Mouse (Mus musculus): Measurements from ENCODE around the gene Lrpprc. TPM values are rescaled to one million over a fixed set of nuclear protein-coding genes. Genes with fewer than 3 reads are reported as not detected.

Gene Lrpprc
- polyA plus RNA-seq, 1 experiment from 2014 or later = 52.3 TPM

DNA sequence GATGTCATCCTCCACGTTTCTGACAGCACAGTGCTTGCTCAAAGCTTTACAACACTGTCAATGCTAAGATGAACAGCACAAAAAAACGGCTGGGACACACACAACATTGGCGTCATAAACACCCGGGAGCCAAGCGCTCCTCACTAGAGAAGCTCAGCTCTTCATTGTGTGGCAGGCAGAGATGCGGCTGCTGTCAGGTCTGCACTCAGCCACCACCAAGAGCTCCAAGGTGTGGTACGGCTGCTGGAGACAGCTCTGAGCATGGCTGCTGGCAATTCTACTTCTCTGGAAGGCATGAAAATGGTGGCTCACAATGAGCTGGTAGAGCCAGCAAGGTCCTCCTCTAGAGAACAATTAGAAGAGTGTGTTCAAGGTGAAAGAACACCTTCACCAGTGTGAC is 81.8 kb downstream of the Lrpprc start:
- no peak overlapping the region for H3K4me3 ChIP-seq
- H3K4me1 ChIP-seq = peaks cover 9% of the 10 kb centered on the region
- no peak overlapping the region for H3K27ac ChIP-seq
- WGBS = 87% methylated on average over 7 of the region's 7 CpGs
- no peak overlapping the region for H3K9ac ChIP-seq
- H3K4me2 ChIP-seq (replicated peaks) = no peak overlapping the region
- peaks cover 20% of the 10 kb centered on the region for H3K36me3 ChIP-seq
- no peaks in the 10 kb centered on the region for H3K9me3 ChIP-seq (replicated peaks)
- no peak for ATAC-seq (ENCODE audit: low FRiP score)
- peaks cover 17% of the 10 kb centered on the region for H3K27me3 ChIP-seq

DNA sequence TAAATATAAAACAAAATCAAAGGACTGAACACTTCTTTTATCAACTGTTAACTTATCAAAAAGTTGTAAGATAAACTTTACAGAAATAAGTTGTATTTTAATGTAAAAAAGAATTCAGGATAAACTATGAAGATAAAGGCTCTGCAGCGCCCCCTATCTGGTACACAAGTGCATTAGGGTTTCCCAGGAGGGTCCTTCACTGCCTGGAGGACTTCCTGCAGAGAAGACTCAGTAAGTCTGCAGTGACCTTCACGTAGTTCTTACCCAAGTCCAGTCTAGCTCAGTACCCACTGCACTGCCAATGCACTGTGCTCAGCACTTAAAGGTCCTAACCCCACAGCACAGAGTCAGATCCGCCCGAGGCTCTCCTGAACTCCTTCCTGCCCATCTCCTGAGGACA is 83.2 kb downstream of the Lrpprc start:
- peaks cover 14% of the 10 kb centered on the region for H3K4me1 ChIP-seq
- no peaks in the 10 kb centered on the region for H3K9me3 ChIP-seq (replicated peaks)
- no peak for ATAC-seq (ENCODE audit: low FRiP score)
- no peak overlapping the region for H3K4me2 ChIP-seq (replicated peaks)
- 65% methylated on average over 4 of the region's 4 CpGs for WGBS
- no peak overlapping the region for H3K4me3 ChIP-seq
- no peak overlapping the region for H3K27ac ChIP-seq
- H3K9ac ChIP-seq = no peak overlapping the region
- H3K36me3 ChIP-seq = peaks cover 20% of the 10 kb centered on the region
- H3K27me3 ChIP-seq = peaks cover 17% of the 10 kb centered on the region

DNA sequence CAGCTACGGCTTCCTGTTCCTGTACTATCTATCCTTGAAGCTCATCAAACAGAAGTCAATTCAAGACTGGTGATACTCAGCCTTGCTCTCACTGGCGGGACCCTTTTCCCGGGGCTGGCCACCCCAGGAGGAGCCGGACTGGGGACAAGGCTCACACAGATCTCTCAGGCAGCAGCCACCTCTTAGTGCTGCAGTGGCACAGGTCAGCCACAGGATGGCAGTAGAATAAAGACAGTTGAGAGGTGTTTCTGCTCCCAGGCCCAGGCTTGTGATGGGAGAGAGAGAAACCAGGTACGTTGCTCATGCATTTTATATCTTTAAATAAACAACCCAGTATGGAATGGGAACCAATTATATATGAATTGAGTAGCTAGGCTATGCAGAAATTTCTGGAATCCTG is 91.9 kb downstream of the Lrpprc start:
- H3K36me3 ChIP-seq = no peaks in the 10 kb centered on the region
- H3K27me3 ChIP-seq = peaks cover 8% of the 10 kb centered on the region; the same call in 1 of the 2 replicates
- H3K4me2 ChIP-seq (replicated peaks) = no peak overlapping the region
- no peak overlapping the region for H3K4me3 ChIP-seq
- ATAC-seq (ENCODE audit: low FRiP score) = 0 out of 2 replicates have a peak, but pooled peaks have one; percentile 14
- H3K9me3 ChIP-seq (replicated peaks) = no peaks in the 10 kb centered on the region
- no peak overlapping the region for H3K27ac ChIP-seq
- peaks cover 13% of the 10 kb centered on the region; the same call in 1 of the 2 replicates for H3K4me1 ChIP-seq
- WGBS = 27% methylated on average over 5 of the region's 5 CpGs
- H3K9ac ChIP-seq = no peak overlapping the region

DNA sequence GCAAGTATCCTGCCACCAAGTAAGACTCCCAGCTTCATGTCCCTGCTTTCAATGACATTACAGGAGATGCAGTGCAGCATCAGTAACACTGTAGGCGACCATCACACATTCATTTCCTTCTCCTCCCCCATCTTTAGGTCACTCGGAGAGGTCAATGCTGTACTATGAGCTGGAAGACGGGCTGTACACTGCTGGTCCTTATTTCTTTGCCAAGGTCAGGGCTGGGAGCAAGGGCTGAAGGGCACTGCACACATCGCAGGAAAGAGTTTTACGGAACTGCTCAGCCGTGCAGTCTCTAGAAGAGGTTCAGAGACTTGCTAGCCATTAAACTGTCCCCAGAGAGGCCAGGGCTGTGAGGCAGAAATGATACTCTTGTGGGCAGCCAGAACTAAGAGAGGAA is 94.1 kb downstream of the Lrpprc start:
- no peak overlapping the region for H3K9ac ChIP-seq
- no peak for ATAC-seq (ENCODE audit: low FRiP score)
- 60% methylated on average over 6 of the region's 6 CpGs for WGBS

DNA sequence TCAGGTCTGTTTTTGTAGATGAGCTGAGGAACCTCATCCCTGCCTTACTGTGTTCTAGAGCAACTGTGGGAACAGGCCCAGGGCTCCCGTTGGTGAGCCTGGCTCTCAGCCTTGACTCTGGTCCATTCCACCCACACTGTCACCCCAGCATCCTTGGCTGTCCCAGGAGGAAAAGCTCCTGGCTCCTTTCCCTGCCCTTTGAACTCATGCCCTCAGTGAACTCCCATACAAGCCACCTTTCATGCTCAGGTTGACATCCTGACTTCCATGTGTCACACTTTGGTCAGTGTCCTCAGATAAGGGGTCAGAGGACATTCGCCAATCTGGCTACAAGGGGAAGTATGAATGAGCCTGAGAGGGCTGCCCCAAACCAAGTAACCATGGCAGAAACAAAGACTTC is 96.8 kb downstream of the Lrpprc start:
- no peak overlapping the region for H3K9ac ChIP-seq
- 0 out of 2 replicates have a peak, but pooled peaks cover 4% of the 10 kb centered on the region for H3K4me1 ChIP-seq
- no peak overlapping the region for H3K4me2 ChIP-seq (replicated peaks)
- no peaks in the 10 kb centered on the region for H3K36me3 ChIP-seq
- WGBS = 75% methylated on average over 2 of the region's 2 CpGs
- no peak overlapping the region for H3K27ac ChIP-seq
- H3K9me3 ChIP-seq (replicated peaks) = no peaks in the 10 kb centered on the region
- peaks cover 8% of the 10 kb centered on the region; the same call in 1 of the 2 replicates for H3K27me3 ChIP-seq
- ATAC-seq (ENCODE audit: low FRiP score) = no peak
- no peak overlapping the region for H3K4me3 ChIP-seq

More for the DNA sequence above, 94.1 kb downstream of the Lrpprc start:
- Histone ChIP-seq H3K4me1 (0 out of 2 replicates have a peak, but pooled peaks cover 8% of the 10 kb centered on the region), H3K27me3 (peaks cover 8% of the 10 kb centered on the region; the same call in 1 of the 2 replicates), H3K4me3 (no peak overlapping the region), H3K27ac (no peak overlapping the region), H3K36me3 (no peaks in the 10 kb centered on the region), H3K9me3 (replicated peaks) (no peaks in the 10 kb centered on the region), H3K4me2 (replicated peaks) (no peak overlapping the region)

DNA sequence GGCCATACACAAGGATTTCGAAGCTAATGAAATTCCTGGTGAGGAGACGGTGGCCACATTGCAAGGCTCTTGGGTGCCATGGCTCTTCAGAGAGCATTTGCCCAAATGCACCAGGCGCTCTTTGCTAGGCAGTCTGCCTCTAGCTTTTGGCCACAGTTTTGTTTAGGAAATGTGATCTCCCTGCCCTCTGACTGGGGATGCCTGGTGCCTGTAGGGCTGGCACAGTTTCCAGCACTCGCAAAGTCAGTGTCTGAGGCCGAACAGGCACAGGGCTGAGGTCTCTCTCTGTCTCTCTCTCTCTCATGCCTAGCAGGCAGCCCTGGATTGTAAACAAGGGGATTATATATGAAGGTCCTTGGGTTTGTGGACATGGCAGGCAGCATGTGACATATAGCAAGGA is 100.5 kb downstream of the Lrpprc start:
- Histone ChIP-seq H3K9ac (no peak overlapping the region), H3K4me2 (replicated peaks) (no peak overlapping the region), H3K4me1 (0 out of 2 replicates have a peak, but pooled peaks cover 4% of the 10 kb centered on the region), H3K27me3 (no peaks in the 10 kb centered on the region), H3K9me3 (replicated peaks) (no peaks in the 10 kb centered on the region), H3K4me3 (no peak overlapping the region), H3K36me3 (no peaks in the 10 kb centered on the region), H3K27ac (no peak overlapping the region)
- 85% methylated on average over 5 of the region's 5 CpGs for WGBS
- no peak for ATAC-seq (ENCODE audit: low FRiP score)

DNA sequence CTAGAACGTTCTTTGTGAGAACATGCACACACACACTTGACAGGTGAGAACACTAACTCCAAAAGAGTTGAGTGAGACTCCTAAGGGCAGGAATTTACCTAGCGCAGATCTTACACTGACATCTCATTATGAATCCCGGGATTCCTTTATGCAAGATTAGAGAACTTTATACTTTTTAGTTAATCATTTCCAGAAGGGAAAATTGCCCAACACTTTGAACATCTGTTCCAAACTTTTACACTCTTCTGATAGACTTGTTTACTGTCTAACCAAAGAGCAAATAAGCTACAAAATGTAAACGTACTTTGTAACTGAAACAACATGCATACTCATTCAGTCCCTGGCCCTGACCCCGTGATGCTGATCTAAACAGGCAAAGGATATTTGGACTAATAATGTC is 101.3 kb downstream of the Lrpprc start:
- WGBS = 88% methylated on average over 5 of the region's 5 CpGs
- no peak overlapping the region for H3K9ac ChIP-seq
- 0 out of 2 replicates have a peak, but pooled peaks cover 8% of the 10 kb centered on the region for H3K4me1 ChIP-seq
- ATAC-seq (ENCODE audit: low FRiP score) = no peak
- H3K4me3 ChIP-seq = no peak overlapping the region
- H3K27me3 ChIP-seq = no peaks in the 10 kb centered on the region
- no peak overlapping the region for H3K4me2 ChIP-seq (replicated peaks)
- no peaks in the 10 kb centered on the region for H3K9me3 ChIP-seq (replicated peaks)
- H3K27ac ChIP-seq = no peak overlapping the region
- H3K36me3 ChIP-seq = no peaks in the 10 kb centered on the region

DNA sequence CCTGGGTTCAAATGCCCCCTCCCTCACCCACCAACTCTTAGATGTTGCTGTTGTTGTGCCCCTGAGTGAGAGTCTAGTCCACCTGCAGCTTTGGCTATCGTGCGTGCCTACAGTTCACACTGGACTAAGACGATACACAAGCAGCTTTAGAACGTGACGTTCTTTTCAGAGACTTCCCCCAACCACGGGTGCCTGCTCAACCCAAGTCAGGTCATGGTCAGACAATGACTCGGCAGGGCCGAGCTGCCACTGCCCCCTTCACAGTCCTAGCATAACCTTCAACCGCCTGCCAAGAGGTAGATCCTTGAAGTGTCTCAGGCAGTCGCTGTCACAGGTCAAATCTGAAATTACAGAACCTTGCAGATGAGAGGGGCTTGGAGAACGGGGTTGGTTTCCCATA is 101.8 kb downstream of the Lrpprc start:
- Histone ChIP-seq H3K9me3 (replicated peaks) (no peaks in the 10 kb centered on the region), H3K4me1 (0 out of 2 replicates have a peak, but pooled peaks cover 5% of the 10 kb centered on the region), H3K4me3 (no peak overlapping the region), H3K9ac (no peak overlapping the region), H3K36me3 (no peaks in the 10 kb centered on the region), H3K4me2 (replicated peaks) (no peak overlapping the region), H3K27me3 (no peaks in the 10 kb centered on the region), H3K27ac (no peak overlapping the region)
- no peak for ATAC-seq (ENCODE audit: low FRiP score)
- 91% methylated on average over 11 of the region's 11 CpGs for WGBS

DNA sequence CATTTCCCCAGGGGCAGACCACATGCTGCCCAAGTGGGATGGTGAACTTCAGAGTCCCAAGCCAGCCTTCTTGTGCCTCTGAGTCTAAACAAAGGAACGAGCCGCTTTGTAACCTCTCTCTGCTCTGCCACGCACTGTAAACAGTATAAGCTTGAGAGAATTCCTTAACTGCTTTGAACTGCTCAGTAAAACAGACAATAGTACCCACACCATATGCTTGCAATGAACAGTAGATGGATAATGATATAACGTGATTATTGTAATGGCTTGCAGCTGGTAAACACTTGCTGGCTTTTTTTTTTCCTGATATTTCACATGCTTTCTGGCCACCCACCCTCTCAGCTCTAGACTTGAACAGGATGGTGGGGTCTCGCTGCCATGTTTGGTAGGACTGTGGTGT is 102.6 kb downstream of the Lrpprc start:
- Histone ChIP-seq H3K4me3 (no peak overlapping the region), H3K27ac (no peak overlapping the region), H3K36me3 (no peaks in the 10 kb centered on the region), H3K4me2 (replicated peaks) (no peak overlapping the region), H3K9me3 (replicated peaks) (no peaks in the 10 kb centered on the region), H3K4me1 (0 out of 2 replicates have a peak, but pooled peaks cover 5% of the 10 kb centered on the region), H3K9ac (no peak overlapping the region), H3K27me3 (no peaks in the 10 kb centered on the region)
- 87% methylated on average over 5 of the region's 5 CpGs for WGBS
- ATAC-seq (ENCODE audit: low FRiP score) = no peak

DNA sequence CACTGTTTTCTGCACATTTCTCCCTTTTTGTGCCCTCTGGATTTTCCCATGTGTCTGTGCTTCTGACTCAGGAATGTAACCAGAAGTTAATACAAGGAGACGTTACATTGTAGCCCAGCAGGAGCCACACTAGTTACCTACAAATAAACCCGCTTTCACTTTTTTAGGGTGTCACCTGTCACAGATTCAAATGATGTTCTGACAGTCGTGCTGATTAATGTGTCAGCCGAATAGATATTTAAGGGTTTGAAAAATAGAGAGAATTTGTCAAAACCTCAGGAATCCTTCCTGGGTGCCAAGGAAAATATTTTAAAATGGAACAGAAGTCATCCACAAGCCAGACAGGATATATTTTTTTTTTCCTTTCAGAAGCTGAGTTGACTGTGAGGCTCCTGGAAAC is 105.3 kb downstream of the Lrpprc start:
- no peak for ATAC-seq (ENCODE audit: low FRiP score)

DNA sequence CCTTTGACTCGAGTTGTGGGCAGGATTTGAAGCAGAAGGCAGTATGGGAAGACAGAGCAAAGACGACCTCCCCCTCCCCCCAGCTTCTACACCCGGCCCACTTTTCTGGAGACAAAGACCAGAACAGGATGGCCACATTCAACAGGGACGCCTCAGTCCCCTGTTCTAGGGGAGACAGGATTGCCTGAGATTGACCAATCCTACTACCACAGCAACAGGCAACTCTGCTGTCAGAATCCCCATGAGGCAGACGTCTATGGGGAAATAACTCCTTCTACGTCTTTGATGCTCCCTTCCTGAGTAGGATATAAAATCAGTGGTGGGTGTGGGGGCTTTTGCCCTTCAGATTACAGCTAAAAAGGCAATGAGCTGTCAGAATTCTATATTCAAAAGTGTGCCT is 106.3 kb downstream of the Lrpprc start:
- H3K4me3 ChIP-seq = no peak overlapping the region
- no peak for ATAC-seq (ENCODE audit: low FRiP score)
- no peak overlapping the region for H3K4me2 ChIP-seq (replicated peaks)
- 0 out of 2 replicates have a peak, but pooled peaks cover 5% of the 10 kb centered on the region for H3K4me1 ChIP-seq
- no peaks in the 10 kb centered on the region for H3K27me3 ChIP-seq
- no peak overlapping the region for H3K27ac ChIP-seq
- WGBS = 52% methylated on average over 6 of the region's 6 CpGs
- H3K9ac ChIP-seq = no peak overlapping the region
- no peaks in the 10 kb centered on the region for H3K36me3 ChIP-seq
- H3K9me3 ChIP-seq (replicated peaks) = no peaks in the 10 kb centered on the region

More for the DNA sequence above, 105.3 kb downstream of the Lrpprc start:
- Histone ChIP-seq H3K9me3 (replicated peaks) (no peaks in the 10 kb centered on the region), H3K36me3 (no peaks in the 10 kb centered on the region), H3K9ac (no peak overlapping the region), H3K27ac (no peak overlapping the region), H3K4me2 (replicated peaks) (no peak overlapping the region), H3K4me1 (0 out of 2 replicates have a peak, but pooled peaks cover 5% of the 10 kb centered on the region), H3K27me3 (no peaks in the 10 kb centered on the region), H3K4me3 (no peak overlapping the region)
- WGBS = 75% methylated on average over 4 of the region's 4 CpGs

DNA sequence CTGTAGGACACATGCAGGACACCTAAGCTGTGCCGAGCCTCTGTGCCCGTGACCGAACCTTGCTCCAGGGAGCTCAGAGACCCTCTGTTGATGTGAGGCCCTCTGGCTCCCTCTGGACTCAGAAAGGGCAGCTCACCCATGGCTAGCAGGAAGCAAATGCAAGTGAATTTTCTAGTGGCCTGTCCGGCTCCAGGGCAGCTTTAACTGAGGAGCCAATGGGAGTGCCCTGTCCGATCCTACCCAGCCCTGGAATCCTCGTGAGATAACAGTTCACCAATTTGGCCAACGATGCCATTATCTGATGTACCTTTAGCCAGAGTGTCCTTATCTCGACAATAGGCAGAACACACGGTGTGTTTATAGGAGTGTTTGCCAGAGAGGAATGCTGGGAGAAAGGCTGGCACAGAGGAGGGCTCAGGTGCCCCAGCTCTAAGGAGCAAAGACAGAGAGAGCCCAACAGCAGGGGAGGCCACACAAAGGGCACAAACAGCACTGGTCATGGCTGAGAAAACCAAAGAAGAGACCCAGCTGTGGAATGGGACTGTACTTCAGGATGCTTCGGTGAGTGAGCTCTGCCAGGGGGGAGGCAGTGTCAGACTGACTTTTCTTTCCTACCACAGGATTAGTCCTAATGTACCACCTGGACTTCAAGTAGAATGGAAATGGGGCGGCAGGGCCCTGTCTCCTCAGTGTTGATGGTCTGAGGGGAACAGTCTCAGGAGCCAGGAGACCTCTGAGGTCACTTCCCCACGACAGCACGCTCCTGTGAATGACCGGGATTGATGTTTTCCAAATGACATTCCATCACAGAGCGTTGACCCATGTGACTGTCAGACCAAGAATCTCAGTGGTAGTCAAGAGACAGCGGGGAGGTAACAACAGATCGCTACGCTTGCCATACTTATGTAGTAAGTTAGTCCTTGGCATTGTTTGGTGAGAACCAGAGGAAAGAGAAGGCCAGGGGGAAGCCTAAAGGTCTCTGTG is 107.6 kb downstream of the Lrpprc start, which contains the start of gene Abcg5:
Gene Abcg5, minus strand, starts transcription at position 278 of the 984 bp plus-strand sequence.
- Histone ChIP-seq H3K27me3 (no peaks in the 10 kb centered on the region), H3K4me1 (0 out of 2 replicates have a peak, but pooled peaks cover 5% of the 10 kb centered on the region), H3K9ac (no peak within 1 kb of the TSS), H3K27ac (no peak within 1 kb of the TSS), H3K9me3 (replicated peaks) (no peaks in the 10 kb centered on the region), H3K4me3 (no peak within 1 kb of the TSS), H3K36me3 (no peaks in the 10 kb centered on the region), H3K4me2 (replicated peaks) (no peak within 1 kb of the TSS)
- 77% methylated on average over 18 of the region's 18 CpGs for WGBS
- no peak for ATAC-seq (ENCODE audit: low FRiP score)
